Mouse (Mus musculus) activated CD4-positive, CD25-positive, alpha-beta regulatory T cell, adult 4 months (primary cell): ENCODE data around the gene Etv2. TPM values are rescaled to one million over a fixed set of nuclear protein-coding genes. Genes with fewer than 3 reads are reported as not detected.

Source experiments
- ATAC-seq: one replicate; pipeline ENCODE4 v1.8.0; 2017
- polyA plus RNA-seq, 2 experiments: library from polyadenylated mRNA; unstranded; fragments of 100-300 nt; shearing (Covaris generic); gene quantifications; one replicate each; pipeline ENCODE4 v1.2.1; 2017

Gene Etv2
- polyA plus RNA-seq, 2 experiments from 2014 or later, result not detected

- ATAC-seq, result no peak
Measured at GRCm38 (mm10) chr7:30587842-30588667, 47.6 kb downstream of the Etv2 start.

DNA sequence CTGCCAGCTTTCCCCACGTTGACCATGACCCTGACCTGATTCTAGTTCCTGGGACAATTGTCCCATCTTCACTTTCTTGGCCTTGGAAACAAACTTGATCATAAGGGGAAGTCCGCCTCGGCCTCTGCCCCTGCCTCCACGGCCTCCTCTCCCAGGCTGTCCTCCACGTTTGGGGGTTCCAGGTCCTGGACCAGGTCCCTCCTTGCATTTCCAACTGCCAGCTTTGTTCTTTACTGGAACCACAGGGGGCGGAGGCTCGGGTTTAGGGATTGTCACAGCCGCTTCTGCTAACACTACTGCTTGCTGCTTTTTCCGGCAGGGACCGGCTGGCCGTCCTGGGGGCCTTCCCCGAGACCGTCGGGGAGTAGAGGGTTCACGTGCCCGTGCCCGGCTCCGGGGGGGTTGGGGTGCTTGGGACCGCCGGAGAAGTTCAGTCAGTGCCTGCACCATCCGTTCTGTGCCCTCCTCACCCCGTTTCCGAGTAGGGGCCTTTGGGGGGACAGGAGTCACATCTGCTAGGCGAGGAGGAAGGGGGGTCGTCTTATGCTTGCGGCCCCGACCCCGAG lies 49.1 kb downstream of the Etv2 start:
- no peak for ATAC-seq

- no peak for ATAC-seq
Measured at GRCm38 (mm10) chr7:30585170-30585569, 50.5 kb downstream of the Etv2 start.

- no peak for ATAC-seq
Measured at GRCm38 (mm10) chr7:30584339-30584738, 51.3 kb downstream of the Etv2 start.

Other genes with a start within 250 kb of the Etv2 start
- 1 to 10 TPM in 1 of 2 experiments, not detected in 1; 8.1 TPM for gene Tyrobp, start 222.1 kb downstream of the Etv2 start, polyA plus RNA-seq
- 100 to 1,000 TPM; 433 to 632 TPM for gene Hcst, start 216.0 kb downstream of the Etv2 start, polyA plus RNA-seq
- 10 to 100 TPM; 36.5 to 41.2 TPM for gene Nfkbid, start 214.1 kb downstream of the Etv2 start, polyA plus RNA-seq
- 1 to 10 TPM; 3.0 to 4.3 TPM for gene Aplp1, start 190.3 kb downstream of the Etv2 start, polyA plus RNA-seq
- not detected for gene Kirrel2, start 178.2 kb downstream of the Etv2 start, polyA plus RNA-seq
- under 1 TPM in 1 of 2 experiments, not detected in 1; 0.24 TPM for gene Nphs1, start 177.5 kb downstream of the Etv2 start, polyA plus RNA-seq
- gene Prodh2, start 142.2 kb downstream of the Etv2 start, polyA plus RNA-seq, result not detected
- gene Arhgap33, start 100.8 kb downstream of the Etv2 start, polyA plus RNA-seq, result 1 to 10 TPM; 1.0 to 1.1 TPM
- gene Hspb6, start 83.7 kb downstream of the Etv2 start, polyA plus RNA-seq, result 1 to 10 TPM; 1.8 to 2.5 TPM
- 1 to 10 TPM; 2.5 to 4.8 TPM for gene Proser3, start 83.6 kb downstream of the Etv2 start, polyA plus RNA-seq
- 100 to 1,000 TPM in 1 of 2 experiments, 10 to 100 TPM in 1; 93.6 to 106 TPM for gene Lin37, start 76.0 kb downstream of the Etv2 start, polyA plus RNA-seq
- gene U2af1l4, start 72.6 kb downstream of the Etv2 start, polyA plus RNA-seq, result 10 to 100 TPM; 55.1 to 58.9 TPM
- 10 to 100 TPM; 57.9 to 60.0 TPM for gene Gm49396, start 72.5 kb downstream of the Etv2 start, polyA plus RNA-seq
- gene Psenen, start 72.2 kb downstream of the Etv2 start, polyA plus RNA-seq, result 100 to 1,000 TPM; 279 to 335 TPM
- gene Igflr1, start 70.4 kb downstream of the Etv2 start, polyA plus RNA-seq, result 100 to 1,000 TPM; 162 to 234 TPM
- gene Kmt2b, start 47.1 kb downstream of the Etv2 start, polyA plus RNA-seq, result 10 to 100 TPM; 14.9 to 16.9 TPM
- gene Zbtb32, start 36.9 kb downstream of the Etv2 start, polyA plus RNA-seq, result 10 to 100 TPM; 15.8 to 19.7 TPM
- 1 to 10 TPM; 2.2 to 3.3 TPM for gene Upk1a, start 23.0 kb downstream of the Etv2 start, polyA plus RNA-seq
- gene Cox6b1, start 9.7 kb downstream of the Etv2 start, polyA plus RNA-seq, result 100 to 1,000 TPM; 421 to 746 TPM
- 10 to 100 TPM; 25.6 to 37.9 TPM for gene Rbm42, start 14.5 kb upstream of the Etv2 start, polyA plus RNA-seq
- 10 to 100 TPM; 20.0 to 20.4 TPM for gene Haus5, start 29.1 kb upstream of the Etv2 start, polyA plus RNA-seq
- not detected for gene Pmis2, start 35.8 kb upstream of the Etv2 start, polyA plus RNA-seq
- gene 2200002J24Rik, start 63.1 kb upstream of the Etv2 start, polyA plus RNA-seq, result not detected
- not detected for gene Atp4a, start 76.4 kb upstream of the Etv2 start, polyA plus RNA-seq
- 10 to 100 TPM; 46.6 to 48.1 TPM for gene Tmem147, start 93.7 kb upstream of the Etv2 start, polyA plus RNA-seq
- not detected for gene Gapdhs, start 107.8 kb upstream of the Etv2 start, polyA plus RNA-seq
- under 1 TPM in 1 of 2 experiments, not detected in 1; 0.69 TPM for gene Sbsn, start 115.6 kb upstream of the Etv2 start, polyA plus RNA-seq
- gene Dmkn, start 127.9 kb upstream of the Etv2 start, polyA plus RNA-seq, result under 1 TPM in 1 of 2 experiments, not detected in 1; 0.17 TPM
- gene Krtdap, start 152.0 kb upstream of the Etv2 start, polyA plus RNA-seq, result not detected
- under 1 TPM; 0.22 to 0.68 TPM for gene Ffar2, start 187.9 kb upstream of the Etv2 start, polyA plus RNA-seq
- gene Ffar3, start 220.3 kb upstream of the Etv2 start, polyA plus RNA-seq, result not detected
- gene Ffar1, start 225.7 kb upstream of the Etv2 start, polyA plus RNA-seq, result under 1 TPM; 0.19 to 0.28 TPM
- 1 to 10 TPM; 4.5 to 9.3 TPM for gene Cd22, start 244.5 kb upstream of the Etv2 start, polyA plus RNA-seq